Mouse (Mus musculus) testis, adult 2 months (tissue): Measurements from ENCODE around the gene Atn1. TPM values are rescaled to one million over a fixed set of nuclear protein-coding genes. Genes with fewer than 3 reads are reported as not detected.
A peak's percentile ranks its signal among the peaks of the same experiment; 100 is the strongest.

Experiments
- H3K27ac ChIP-seq: fragments of 200-500 bp; 2 replicates; pipeline ENCODE4 v1.5.1; 2012; ENCODE audit warnings: low read depth, low read length; ENCODE audit not compliant: control insufficient read depth, insufficient read depth
- H3K27me3 ChIP-seq: fragments of 200-500 bp; 2 replicates; pipeline ENCODE4 v1.6.1; 2012; ENCODE audit warnings: mild to moderate bottlenecking, low read length, moderate library complexity; ENCODE audit not compliant: control insufficient read depth, insufficient read depth
- H3K36me3 ChIP-seq: fragments of 200-500 bp; 2 replicates; pipeline ENCODE4 v1.6.1; 2012; ENCODE audit warnings: mild to moderate bottlenecking, low read length; ENCODE audit not compliant: control insufficient read depth, insufficient read depth
- H3K4me1 ChIP-seq: fragments of 200-500 bp; 2 replicates; pipeline ENCODE4 v1.6.1; 2012; ENCODE audit warnings: low read length; ENCODE audit not compliant: control insufficient read depth, insufficient read depth
- H3K4me3 ChIP-seq: fragments of 200-500 bp; 2 replicates; pipeline ENCODE4 v1.5.1; 2012; ENCODE audit warnings: low read depth, mild to moderate bottlenecking, low read length, moderate library complexity, mixed read lengths; ENCODE audit not compliant: control insufficient read depth
- CTCF ChIP-seq: fragments of 200-500 bp; IDR thresholded peaks from 2 replicates; pipeline ENCODE4 v1.5.1; 2012; ENCODE audit warnings: low read depth, mild to moderate bottlenecking, inconsistent platforms, low read length, moderate library complexity; ENCODE audit not compliant: control insufficient read depth, insufficient read depth, insufficient replicate concordance
- POLR2A ChIP-seq: fragments of 200-500 bp; IDR thresholded peaks from 2 replicates; pipeline ENCODE4 v1.6.1; 2012; ENCODE audit warnings: low read depth, mild to moderate bottlenecking, inconsistent platforms, low read length, moderate library complexity; ENCODE audit not compliant: control insufficient read depth
- polyA plus RNA-seq: library from polyadenylated mRNA; depleted of rRNA; stranded (reverse); fragments of >200 nt; gene quantifications from 2 replicates; pipeline ENCODE4 v1.2.3, GENCODE M21; 2012

The Atn1 gene
- polyA plus RNA-seq, 1 experiment = 76.1 TPM

DNA sequence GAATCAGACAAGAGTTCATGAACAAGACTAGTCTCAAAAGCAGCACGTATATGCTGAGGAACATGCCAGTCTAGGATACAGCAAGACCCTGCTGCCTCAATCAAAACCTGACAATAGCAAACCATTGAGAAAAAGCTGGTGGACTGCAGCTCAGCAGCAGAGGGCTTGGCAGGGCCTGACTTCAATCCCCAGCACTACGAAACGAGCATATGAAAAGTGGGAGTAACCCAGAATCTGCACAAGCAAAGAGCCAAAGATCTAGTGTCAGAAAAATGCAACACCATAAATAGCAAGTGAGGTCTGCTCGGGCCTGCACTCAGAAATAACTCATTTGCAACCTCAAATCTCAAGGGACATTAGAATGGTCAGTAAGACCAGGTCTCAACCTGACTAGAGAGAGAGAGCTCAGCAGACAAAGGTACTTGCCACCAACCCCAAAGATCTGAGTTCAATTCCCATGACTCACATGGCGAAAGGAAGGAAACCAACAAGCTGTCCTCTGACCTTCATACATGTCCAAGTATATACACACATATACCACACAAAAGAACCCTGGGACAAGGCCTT, 50.2 kb downstream of the Atn1 start:
- Histone ChIP-seq H3K36me3 (peaks cover 5% of the 10 kb centered on the region), H3K4me3 (no peak overlapping the region), H3K4me1 (peaks cover 4% of the 10 kb centered on the region), H3K27ac (no peak overlapping the region), H3K27me3 (no peaks in the 10 kb centered on the region)
- no peak for TF ChIP-seq POLR2A
- TF ChIP-seq CTCF = no peak

DNA sequence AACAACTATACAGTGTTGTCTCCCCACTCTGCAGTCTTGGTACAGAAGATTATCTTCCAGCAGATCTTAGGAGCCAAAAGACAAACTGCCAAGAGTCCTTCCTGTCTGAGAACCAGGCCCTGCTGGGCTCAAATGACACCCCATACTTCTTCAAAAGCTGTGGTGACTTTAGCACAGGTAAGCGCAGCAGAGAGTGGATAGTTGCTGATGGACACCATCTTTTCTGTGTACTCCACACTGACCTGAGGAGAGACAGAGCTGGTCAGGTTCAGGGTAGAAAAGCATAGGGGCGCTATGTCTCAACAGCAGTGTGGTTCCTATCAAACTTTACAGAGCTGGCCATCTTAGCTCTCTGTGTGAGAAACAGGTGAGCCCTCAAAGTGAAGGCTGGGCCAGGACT, 51.9 kb downstream of the Atn1 start:
- Histone ChIP-seq H3K27me3 (no peaks in the 10 kb centered on the region), H3K36me3 (peaks cover 8% of the 10 kb centered on the region), H3K4me3 (no peak overlapping the region), H3K27ac (no peak overlapping the region), H3K4me1 (peaks cover 4% of the 10 kb centered on the region)
- TF ChIP-seq POLR2A (no peak), CTCF (no peak)

- no peaks in the 10 kb centered on the region for H3K27me3 ChIP-seq
- TF ChIP-seq POLR2A = no peak
- no peak for TF ChIP-seq CTCF
- peaks cover 7% of the 10 kb centered on the region for H3K4me1 ChIP-seq
- H3K27ac ChIP-seq = no peak overlapping the region
- peaks cover 8% of the 10 kb centered on the region for H3K36me3 ChIP-seq
- no peak overlapping the region for H3K4me3 ChIP-seq
These were observed 52.5 kb downstream of the Atn1 start for GRCm38 (mm10) chr6:124703789-124704188.

- Histone ChIP-seq H3K4me3 (peak overlapping the region; percentile 66), H3K27me3 (no peaks in the 10 kb centered on the region), H3K36me3 (peaks cover 8% of the 10 kb centered on the region), H3K4me1 (peaks cover 7% of the 10 kb centered on the region), H3K27ac (no peak overlapping the region)
- TF ChIP-seq CTCF (peak; percentile 77; the same call in 1 of the 2 replicates), POLR2A (no peak)
These were observed 53.6 kb downstream of the Atn1 start for GRCm38 (mm10) chr6:124702784-124703103.

- TF ChIP-seq POLR2A = no peak
- TF ChIP-seq CTCF = no peak
- Histone ChIP-seq H3K4me3 (peak overlapping the region; percentile 66), H3K27me3 (no peaks in the 10 kb centered on the region), H3K4me1 (peaks cover 7% of the 10 kb centered on the region), H3K27ac (no peak overlapping the region), H3K36me3 (peaks cover 8% of the 10 kb centered on the region)
These were observed 54.1 kb downstream of the Atn1 start for GRCm38 (mm10) chr6:124702102-124702783.

DNA sequence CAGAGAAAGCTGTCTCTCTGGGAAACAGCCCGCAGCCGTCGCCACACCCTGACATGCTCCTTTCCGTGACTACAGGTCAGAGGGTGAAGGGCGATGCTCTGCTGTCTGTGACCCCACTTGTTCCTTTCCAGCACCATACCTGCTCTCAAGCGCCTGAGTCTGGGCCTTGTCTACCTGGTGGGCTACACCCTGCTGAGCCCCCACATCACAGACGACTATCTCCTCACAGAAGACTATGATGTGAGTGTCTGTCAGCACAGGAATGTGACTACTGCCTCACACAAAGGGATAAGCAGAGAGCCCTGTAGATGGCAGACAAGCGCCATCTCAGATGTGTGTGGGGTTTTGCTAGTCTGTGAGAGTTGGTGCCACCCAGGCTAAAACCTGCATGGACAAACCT, 55.0 kb downstream of the Atn1 start:
- Histone ChIP-seq H3K4me3 (peak overlapping the region; percentile 66), H3K36me3 (peaks cover 8% of the 10 kb centered on the region), H3K27ac (peak overlapping the region; percentile 19), H3K27me3 (no peaks in the 10 kb centered on the region), H3K4me1 (peaks cover 9% of the 10 kb centered on the region)
- TF ChIP-seq CTCF (no peak), POLR2A (no peak; the same call in 1 of the 2 replicates)

GRCm38 (mm10) chr6:124699962-124700610, 56.2 kb downstream of the Atn1 start:
- Histone ChIP-seq H3K27me3 (no peaks in the 10 kb centered on the region), H3K36me3 (peaks cover 7% of the 10 kb centered on the region), H3K4me3 (peak overlapping the region; percentile 53), H3K4me1 (peaks cover 9% of the 10 kb centered on the region), H3K27ac (peak overlapping the region; percentile 69)
- TF ChIP-seq POLR2A (no peak), CTCF (no peak)
